Mouse (Mus musculus) bone marrow, adult 2 months (tissue): ENCODE measurements around the gene Mpl.

Experiments
- CTCF ChIP-seq: fragments of 200-500 bp; IDR thresholded peaks from 2 replicates; pipeline ENCODE4 v1.5.1; 2011; ENCODE audit warnings: low read length, control low read depth; ENCODE audit not compliant: control insufficient read depth, insufficient read depth
- POLR2A ChIP-seq: fragments of 200-500 bp; IDR thresholded peaks from 2 replicates; pipeline ENCODE4 v1.6.1; 2011; ENCODE audit warnings: low read depth, mild to moderate bottlenecking, control low read depth, low read length, borderline replicate concordance; ENCODE audit not compliant: control insufficient read depth

DNA sequence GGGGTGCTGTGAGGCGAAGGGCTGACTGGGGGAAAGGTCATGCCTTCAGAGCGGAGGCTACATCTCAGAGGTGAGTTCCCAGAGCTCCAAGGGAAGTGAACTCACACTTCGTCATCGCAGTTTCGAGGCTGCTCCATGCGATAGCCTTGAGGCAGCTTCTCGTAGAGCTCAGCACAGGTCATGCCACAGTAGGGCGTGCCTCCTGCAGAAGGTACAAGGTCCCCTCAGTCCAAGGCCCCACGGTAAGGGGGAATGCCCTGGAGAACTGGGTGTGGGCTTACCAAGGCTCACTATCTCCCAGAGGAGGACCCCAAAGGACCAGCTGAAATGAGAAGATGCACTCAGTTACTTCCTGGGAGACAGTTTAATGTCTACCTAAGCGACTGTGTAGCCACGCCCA, 15.4 kb upstream of the Mpl start:
- no peak for TF ChIP-seq CTCF
- TF ChIP-seq POLR2A, result no peak
